Mouse (Mus musculus) frontal cortex, postnatal 10 days (tissue): ENCODE measurements around the gene Zfp128.
"Not testable (repeated sequence)": the region's sequence is repeated elsewhere in the genome, so short reads cannot be mapped to it uniquely, and the experiment has no call there.

Source experiments
- DNase-seq, 2 experiments: peaks; one replicate each; pipeline ENCODE4 v3.0.0; 2022; ENCODE audit warnings: low spot score in 2 of 2, mixed read lengths in 1 of 2

Zfp128 gene

DNA sequence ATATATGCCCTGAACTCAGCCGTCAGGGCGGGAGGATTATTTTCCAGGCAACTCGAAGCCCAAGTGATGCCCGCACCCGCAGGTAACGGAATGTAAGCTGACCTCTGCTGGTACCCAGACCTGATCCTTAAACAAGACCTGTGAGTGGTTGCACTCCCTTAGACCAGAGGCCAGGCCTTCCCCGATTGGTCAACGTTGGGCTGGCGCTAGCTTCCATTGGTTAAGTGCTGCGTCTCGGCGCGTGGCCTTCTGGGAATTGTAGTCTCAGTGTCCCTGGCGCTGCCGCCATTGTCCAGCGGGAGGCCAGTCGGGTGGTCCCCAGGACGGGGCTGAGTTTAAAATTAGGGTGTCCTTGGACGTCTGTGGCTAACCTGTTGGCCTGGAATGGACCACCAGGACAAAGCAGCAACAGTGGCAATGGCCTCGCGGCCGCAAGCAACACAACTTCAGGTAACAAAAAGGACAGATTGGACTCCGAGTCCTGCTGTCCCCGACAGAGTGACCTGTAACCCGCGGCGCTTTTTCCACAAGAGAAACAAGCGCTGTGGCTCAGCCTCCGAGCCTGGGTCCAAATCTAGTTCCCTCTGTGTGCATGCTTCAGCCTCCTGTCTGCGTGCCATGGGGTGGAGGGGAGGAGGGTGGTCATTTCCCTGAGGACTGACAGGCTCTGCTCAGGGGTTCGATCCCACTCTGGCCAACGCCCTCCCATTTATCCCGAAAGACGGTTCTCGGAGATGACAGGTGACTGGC is at the start of gene Zfp128:
Gene Zfp128 (plus strand): TSS at position 267 of the 750 bp plus-strand sequence.
- peak; percentile 93 to 95 for DNase-seq

DNA sequence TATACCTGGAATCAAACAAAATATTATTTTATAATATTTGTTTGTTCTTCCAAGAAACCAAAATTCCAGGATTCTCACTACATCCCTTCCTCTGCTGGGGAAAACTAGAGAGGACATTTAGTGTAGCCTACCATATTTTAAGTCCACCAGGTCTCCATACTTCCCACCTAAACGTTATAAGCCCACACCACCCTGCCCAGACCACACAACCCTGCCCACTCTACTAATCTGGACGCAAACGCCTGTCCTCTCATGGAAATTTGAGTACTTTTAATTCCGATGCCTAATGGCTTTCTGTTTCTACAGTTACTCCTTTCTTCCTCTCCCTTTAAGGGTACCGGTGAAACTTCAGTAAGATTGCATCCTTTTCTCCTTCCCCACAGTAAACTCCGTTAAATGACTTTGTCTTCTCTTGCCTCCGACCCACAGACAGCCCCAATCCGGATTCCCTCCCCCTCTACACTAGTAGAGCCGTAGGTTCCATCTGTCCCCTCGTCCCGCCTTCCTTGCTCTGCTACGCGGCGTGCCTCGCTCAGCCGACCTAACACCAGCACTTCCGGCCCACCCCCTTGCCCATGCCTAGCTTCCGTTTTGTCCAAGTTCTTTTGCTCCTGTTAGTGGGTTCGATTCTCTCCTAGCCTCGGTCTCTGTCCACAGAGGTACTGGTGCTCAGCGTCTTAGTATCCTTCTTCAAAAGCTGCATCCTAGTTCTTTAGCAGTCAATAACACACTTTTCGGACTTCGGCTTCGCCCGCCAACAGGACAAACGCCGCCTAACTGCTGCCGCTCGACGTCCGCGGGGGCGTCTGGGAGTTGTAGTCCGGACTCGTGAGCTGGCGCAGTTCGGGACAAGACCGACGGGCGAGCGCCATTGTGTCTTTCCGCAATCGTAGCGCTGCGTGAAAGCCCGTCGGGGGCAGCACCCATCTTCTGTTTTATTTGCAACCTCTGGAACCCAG is 46.5 kb upstream of the Zfp128 start, which contains the start of gene Zfp110:
Gene Zfp110 (plus strand): TSS at position 600 of the 959 bp plus-strand sequence.
- peak; percentile 72 to 84 for DNase-seq

GRCm38 (mm10) chr7:12835193-12835671 is 45.7 kb upstream of the Zfp128 start:
- DNase-seq, result peak in 1 of 2 experiments; percentile 9

DNA sequence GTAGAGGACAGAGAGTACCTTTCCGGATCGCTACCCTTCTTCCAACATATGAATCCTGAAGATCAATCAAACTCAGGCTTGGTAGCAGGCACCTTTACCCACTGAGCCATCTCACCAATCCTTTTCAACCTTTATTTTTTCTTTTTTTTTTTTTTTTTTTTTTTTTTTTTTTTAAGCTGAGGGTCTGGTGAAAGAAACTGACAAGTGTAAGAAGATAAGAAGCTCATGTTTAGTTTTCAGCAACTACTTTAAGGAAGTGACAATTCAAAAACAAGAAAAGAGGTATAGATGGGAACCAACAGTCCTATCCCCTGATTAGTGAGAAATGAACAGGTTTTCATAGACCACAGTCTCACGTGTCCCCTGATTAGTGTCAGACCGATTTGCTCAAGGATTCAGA is 45.2 kb upstream of the Zfp128 start:
- DNase-seq, result no peak

DNA sequence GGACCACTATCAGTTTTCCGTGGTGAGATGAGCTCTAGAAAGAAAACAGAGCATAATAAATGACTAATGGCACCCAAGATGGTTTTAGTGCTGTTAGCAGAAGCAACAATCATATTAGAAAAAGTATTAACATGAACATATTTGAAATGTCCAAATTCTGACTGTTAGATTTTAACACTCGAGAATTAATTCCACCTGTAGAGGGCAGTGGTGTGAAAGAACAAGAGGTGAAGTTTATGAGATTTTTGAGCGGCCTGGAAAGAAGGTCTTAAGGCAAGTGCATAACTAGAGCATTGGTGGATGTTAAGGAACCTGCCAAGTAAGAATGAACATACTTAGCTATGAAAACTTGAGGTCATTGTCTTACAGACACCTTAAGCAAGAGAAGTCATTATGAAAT is 6.7 kb upstream of the Zfp128 start:
- no peak for DNase-seq

GRCm38 (mm10) chr7:12880036-12880435 is 941 bp upstream of the Zfp128 start:
- no peak for DNase-seq

DNA sequence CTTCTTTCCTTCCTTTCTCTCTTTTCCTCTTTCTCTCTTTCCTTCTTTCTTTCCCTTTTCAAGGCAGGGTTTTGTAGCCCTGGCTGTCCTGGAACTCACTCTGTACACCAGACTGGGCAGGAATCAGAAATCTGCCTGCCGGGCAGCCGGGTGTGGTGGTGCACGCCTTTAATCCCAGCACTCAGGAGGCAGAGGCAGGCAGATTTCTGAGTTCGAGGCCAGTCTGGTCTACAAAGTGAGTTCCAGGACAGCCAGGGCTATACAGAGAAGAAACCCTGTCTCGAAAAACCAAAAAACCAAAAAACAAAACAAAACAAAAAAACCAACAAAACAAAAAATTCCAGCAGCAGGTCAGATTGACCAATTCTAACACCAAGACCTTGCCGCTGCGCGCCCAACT is 480 bp upstream of the Zfp128 start:
- DNase-seq, result not testable (repeated sequence)

DNA sequence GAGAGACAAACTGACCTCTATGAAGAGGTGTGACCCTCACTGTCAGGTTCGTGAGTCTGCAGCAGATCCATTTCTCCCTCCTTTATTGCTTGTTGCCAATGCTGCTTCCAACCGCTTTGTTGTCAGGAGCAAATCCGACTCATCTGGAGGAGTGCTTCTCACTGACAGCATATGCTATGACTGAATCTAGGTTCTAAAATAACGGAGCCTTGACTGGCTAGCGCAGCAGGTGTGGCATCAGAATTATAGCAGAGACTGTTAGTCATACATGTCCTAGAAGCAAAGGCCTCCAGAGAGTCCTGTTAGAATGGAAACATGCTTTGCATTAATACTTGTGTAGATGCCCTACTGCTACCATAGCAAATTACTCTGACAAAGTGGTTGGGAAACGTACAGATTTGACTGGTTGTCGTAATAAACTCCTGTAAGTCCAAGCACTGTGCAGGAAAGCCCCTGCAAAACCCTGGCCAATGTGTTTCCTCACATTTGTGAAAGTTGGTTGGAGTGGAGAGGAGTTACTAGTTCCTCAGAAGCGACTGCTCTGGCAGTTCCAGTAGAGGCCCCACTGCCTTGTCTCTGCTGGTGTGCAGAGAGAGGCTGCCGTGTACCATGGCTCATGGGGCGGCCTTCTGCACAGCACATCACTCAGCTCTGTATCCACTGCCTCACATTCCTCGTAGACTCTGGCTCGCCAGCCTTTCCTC is 5.7 kb downstream of the Zfp128 start:
- no peak for DNase-seq

GRCm38 (mm10) chr7:12887585-12887984 is 6.6 kb downstream of the Zfp128 start:
- DNase-seq, result no peak

- no peak for DNase-seq
Measured at GRCm38 (mm10) chr7:12890928-12891327, 10.0 kb downstream of the Zfp128 start.

DNA sequence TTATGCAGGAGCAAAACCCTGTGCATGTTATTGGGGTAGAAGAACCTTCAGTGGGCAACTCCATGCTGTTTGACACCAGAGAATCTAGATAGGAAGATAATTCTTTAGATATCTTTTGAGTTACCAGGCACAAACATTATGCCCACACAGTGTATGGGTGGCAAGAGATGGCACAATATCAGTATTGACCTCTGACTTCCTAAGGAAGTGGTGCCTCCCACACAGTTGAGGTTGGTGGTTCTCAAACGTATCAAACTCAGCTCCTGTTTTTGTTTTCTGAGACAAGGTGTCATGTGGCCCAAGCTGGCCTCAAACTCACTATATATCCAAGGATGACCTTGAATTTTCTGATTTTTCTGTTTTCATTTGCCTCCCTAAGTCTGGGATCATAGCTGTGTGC is 10.4 kb downstream of the Zfp128 start:
- no peak for DNase-seq

DNA sequence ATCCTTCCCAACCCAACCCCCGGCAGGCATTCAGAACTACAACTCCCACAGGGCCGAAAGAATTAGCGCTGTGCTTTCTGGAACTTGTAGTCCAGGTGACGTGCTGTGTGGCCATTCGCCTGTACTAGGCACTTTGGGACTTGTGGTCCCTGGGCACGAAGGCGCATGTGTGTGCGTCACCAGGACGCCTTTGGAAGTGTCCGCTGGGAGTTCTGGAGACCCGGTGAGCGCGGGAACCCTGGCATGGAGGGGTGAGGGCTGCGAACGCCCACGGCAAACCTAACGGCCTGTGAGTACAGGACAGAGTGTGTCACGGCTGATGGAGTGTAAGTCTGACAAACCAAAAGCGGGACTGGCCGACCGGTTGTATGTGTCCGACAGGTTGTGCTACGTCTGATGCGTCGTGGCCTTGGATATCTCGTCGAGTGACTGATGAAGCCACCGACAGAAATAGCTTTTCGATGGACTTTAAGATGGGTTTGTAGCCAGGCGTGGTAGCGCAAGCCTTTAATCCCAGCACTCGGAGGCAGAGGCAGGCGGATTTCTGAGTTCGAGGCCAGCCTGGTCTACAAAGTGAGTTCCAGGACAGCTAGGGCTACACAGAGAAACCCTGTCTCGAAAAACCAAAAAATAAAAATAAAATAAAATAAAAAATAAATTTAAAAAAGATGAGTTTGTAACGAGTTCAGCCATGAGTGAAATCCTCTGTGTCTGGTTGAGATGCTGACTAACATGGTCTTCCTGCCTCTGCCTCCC is 16.9 kb downstream of the Zfp128 start, which contains the start of gene Zscan22:
Gene Zscan22 (plus strand): TSS at position 161 of the 756 bp plus-strand sequence.
- DNase-seq, result peak; percentile 93 to 94

DNA sequence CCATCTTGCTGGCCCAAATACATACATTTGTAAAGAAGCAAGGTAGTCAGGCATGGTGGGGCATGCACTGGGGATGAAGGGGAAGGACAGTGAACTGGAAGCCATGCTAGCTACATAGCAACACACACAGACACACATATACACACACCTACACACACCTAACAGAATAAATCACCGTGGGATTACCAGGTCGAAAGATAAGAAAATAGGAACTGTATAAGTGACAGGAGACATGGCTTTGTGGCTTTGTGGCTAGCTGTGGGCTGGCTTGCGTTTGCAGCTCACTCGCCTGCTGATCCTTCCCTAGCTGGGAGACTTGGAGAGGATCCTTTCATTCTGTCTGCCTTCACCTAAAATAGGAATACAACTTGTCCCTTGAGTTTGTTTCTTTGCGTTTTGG is 20.5 kb downstream of the Zfp128 start:
- no peak for DNase-seq

- no peak for DNase-seq
Measured at GRCm38 (mm10) chr7:12903623-12904022, 22.6 kb downstream of the Zfp128 start.

- DNase-seq, result no peak
Measured at GRCm38 (mm10) chr7:12905146-12905545, 24.2 kb downstream of the Zfp128 start.

- peak; percentile 40 to 58 for DNase-seq
Measured at GRCm38 (mm10) chr7:12909498-12909962, 28.6 kb downstream of the Zfp128 start.

DNA sequence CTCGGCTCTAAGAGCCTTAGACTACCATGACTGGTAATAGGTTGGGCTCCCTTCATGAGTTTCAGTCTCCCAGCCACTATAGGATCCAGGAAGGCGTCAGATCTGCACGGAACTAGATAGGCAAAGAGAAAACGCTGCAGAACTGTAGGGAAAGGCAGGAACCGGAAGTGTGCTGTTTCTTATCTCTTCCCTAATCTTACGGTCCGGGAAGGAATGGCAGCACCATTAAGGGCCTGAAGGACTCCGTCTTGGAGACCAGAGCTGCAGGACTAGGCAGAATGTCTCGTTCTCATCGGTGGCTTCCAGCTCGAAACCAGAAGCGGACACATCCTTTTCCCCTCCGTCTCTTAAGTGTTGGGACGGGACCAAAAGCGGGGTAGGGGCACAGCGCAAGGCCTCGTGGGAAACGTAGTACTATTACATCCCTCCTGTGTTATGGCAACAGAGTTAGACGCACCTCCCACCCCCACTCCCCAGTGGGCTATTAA is 29.2 kb downstream of the Zfp128 start:
- DNase-seq, result peak; percentile 37 to 67

DNA sequence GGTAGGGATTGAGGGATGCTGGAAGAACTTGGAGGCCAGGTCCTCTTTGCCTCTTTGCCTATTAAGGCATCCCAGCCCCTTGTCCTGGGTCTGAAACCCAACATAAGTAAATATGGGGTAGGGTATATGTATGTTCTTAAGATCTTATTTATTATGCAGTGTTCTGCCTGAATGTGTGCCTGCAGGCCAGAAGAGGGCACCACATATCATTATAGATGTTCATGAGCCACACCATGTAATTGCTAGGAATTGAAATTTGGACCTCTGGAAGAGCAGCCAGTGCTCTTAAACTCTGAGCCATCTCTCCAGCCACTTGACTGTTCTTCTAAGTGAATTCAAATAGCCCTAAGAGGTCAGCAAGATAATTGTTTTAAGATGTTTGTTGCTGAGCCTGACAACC is 32.6 kb downstream of the Zfp128 start:
- DNase-seq, result no peak

DNA sequence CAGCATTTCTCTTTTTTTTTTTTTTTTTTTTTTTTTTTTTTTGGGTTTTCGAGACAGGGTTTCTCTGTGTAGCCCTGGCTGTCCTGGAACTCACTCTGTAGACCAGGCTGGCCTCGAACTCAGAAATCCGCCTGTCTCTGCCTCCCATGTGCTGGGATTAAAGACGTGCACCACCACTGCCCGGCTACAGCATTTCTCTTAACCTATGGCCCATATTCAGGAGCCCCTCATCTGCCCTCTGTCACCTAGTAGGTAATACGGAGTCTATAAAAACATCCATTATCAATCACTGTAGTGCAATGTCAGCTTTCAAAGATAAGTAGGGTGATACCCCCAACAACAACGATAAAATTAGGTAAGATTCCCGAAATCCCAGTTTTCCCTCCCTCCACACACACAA is 39.5 kb downstream of the Zfp128 start:
- DNase-seq, result not testable (repeated sequence)

GRCm38 (mm10) chr7:12921318-12921704 is 40.3 kb downstream of the Zfp128 start:
- no peak for DNase-seq
